Comparison of ENCODE assay signal across 8 mouse cellular contexts in genomic region chr5:149655636-149656035, GRCm38 (mm10).
"Had no signal": no experiment of that assay in that cellular context is flagged by ENCODE, and none has a peak within 500 bp of the region (broad histone marks: within the 10 kb centered on the region; RNA-seq: fewer than 3 reads in every experiment).

No protein-coding gene starts in this region.

- DNase-seq: lung, adult 18-20 months; lung, embryonic 14.5 days; lung, postnatal 10 days; lung, postnatal 4 days; right cerebral cortex, postnatal 14 days; thymus, adult 2 months; thymus, postnatal 36 days had no signal

- ATAC-seq: midbrain, embryonic 15.5 days had no signal
